Mouse (Mus musculus) small intestine, adult 2 months (tissue): ENCODE data around the gene Marveld1. TPM values are rescaled to one million over a fixed set of nuclear protein-coding genes. Genes with fewer than 3 reads are reported as not detected.

Source experiments
- H3K27ac ChIP-seq: fragments of 200-500 bp; 2 replicates; pipeline ENCODE4 v1.5.1; 2012; ENCODE audit warnings: low read depth, low read length, control low read depth, inconsistent platforms; ENCODE audit not compliant: insufficient read depth
- H3K27me3 ChIP-seq: fragments of 200-500 bp; 2 replicates; pipeline ENCODE4 v1.6.1; 2012; ENCODE audit warnings: mild to moderate bottlenecking, moderate library complexity, low read length, inconsistent platforms; ENCODE audit not compliant: control insufficient read depth, insufficient read depth
- H3K36me3 ChIP-seq: fragments of 200-500 bp; 2 replicates; pipeline ENCODE4 v1.6.1; 2012; ENCODE audit warnings: mild to moderate bottlenecking, low read length, control low read depth, inconsistent platforms; ENCODE audit not compliant: control insufficient read depth, insufficient read depth
- H3K4me1 ChIP-seq: fragments of 200-500 bp; 2 replicates; pipeline ENCODE4 v1.6.1; 2012; ENCODE audit warnings: low read length, inconsistent platforms, mixed read lengths; ENCODE audit not compliant: control insufficient read depth, insufficient read depth, insufficient read length
- H3K4me3 ChIP-seq: fragments of 200-500 bp; 2 replicates; pipeline ENCODE4 v1.5.1; 2012; ENCODE audit warnings: low read depth, mild to moderate bottlenecking, control low read depth, inconsistent platforms, low read length, moderate library complexity
- CTCF ChIP-seq: fragments of 200-500 bp; IDR thresholded peaks from 2 replicates; pipeline ENCODE4 v1.5.1; 2012; ENCODE audit warnings: low read depth, mild to moderate bottlenecking, control low read depth, inconsistent platforms, low read length, moderate library complexity, mixed read lengths; ENCODE audit not compliant: insufficient replicate concordance, insufficient read length; ENCODE audit errors: extremely low read depth
- POLR2A ChIP-seq: fragments of 200-500 bp; IDR thresholded peaks from 2 replicates; pipeline ENCODE4 v1.6.1; 2012; ENCODE audit warnings: low read depth, mild to moderate bottlenecking, control low read depth, inconsistent platforms, low read length, moderate library complexity
- WGBS: fragments of 180-500 bp; shearing (Covaris S2); methylation state at CpG from one replicate; pipeline ENCODE4 v1.1.7; 2018; 5-methylcytosine and 5-hydroxymethylcytosine counted together
- polyA plus RNA-seq: library from polyadenylated mRNA; depleted of rRNA; stranded (reverse); fragments of >200 nt; gene quantifications from 2 replicates; pipeline ENCODE4 v1.2.3, GENCODE M21; 2012

The Marveld1 gene
- polyA plus RNA-seq, 1 experiment = 38.0 TPM

GRCm38 (mm10) chr19:42163764-42164163 lies 16.6 kb downstream of the Marveld1 start, which contains the start of gene Zfyve27:
Gene Zfyve27 (plus strand): TSS chr19:42163951.
- WGBS = 51% methylated on average over 5 of the region's 5 CpGs
- Histone ChIP-seq H3K36me3 (no peaks in the 10 kb centered on the region), H3K4me3 (no peak within 1 kb of the TSS), H3K27ac (no peak within 1 kb of the TSS), H3K27me3 (0 out of 2 replicates have a peak, but pooled peaks cover 3% of the 10 kb centered on the region), H3K4me1 (peaks cover 4% of the 10 kb centered on the region; the same call in 1 of the 2 replicates)
- no peak for TF ChIP-seq CTCF
- TF ChIP-seq POLR2A = no peak

- 49% methylated on average over 7 of the region's 7 CpGs for WGBS
- Histone ChIP-seq H3K4me1 (peaks cover 4% of the 10 kb centered on the region; the same call in 1 of the 2 replicates), H3K36me3 (no peaks in the 10 kb centered on the region), H3K4me3 (no peak overlapping the region), H3K27ac (no peak overlapping the region), H3K27me3 (0 out of 2 replicates have a peak, but pooled peaks cover 3% of the 10 kb centered on the region)
- TF ChIP-seq CTCF (no peak), POLR2A (no peak)
Observed at GRCm38 (mm10) chr19:42164188-42164587, 17.0 kb downstream of the Marveld1 start.

- 2% methylated on average over 12 of the region's 12 CpGs for WGBS
- Histone ChIP-seq H3K4me3 (no peak overlapping the region), H3K36me3 (no peaks in the 10 kb centered on the region), H3K27ac (no peak overlapping the region), H3K27me3 (0 out of 2 replicates have a peak, but pooled peaks cover 3% of the 10 kb centered on the region), H3K4me1 (peaks cover 7% of the 10 kb centered on the region; the same call in 1 of the 2 replicates)
- TF ChIP-seq POLR2A (no peak), CTCF (peak; percentile 95)
Observed at GRCm38 (mm10) chr19:42166130-42166529, 18.9 kb downstream of the Marveld1 start.

- Histone ChIP-seq H3K36me3 (no peaks in the 10 kb centered on the region), H3K4me3 (no peak overlapping the region)
- TF ChIP-seq CTCF = no peak
Observed at GRCm38 (mm10) chr19:42166766-42167165, 19.6 kb downstream of the Marveld1 start.

GRCm38 (mm10) chr19:42167489-42167888 lies 20.3 kb downstream of the Marveld1 start:
- TF ChIP-seq POLR2A (no peak), CTCF (no peak)
- Histone ChIP-seq H3K27me3 (0 out of 2 replicates have a peak, but pooled peaks cover 3% of the 10 kb centered on the region), H3K36me3 (no peaks in the 10 kb centered on the region), H3K27ac (no peak overlapping the region), H3K4me3 (no peak overlapping the region), H3K4me1 (peaks cover 11% of the 10 kb centered on the region; the same call in 1 of the 2 replicates)
- WGBS = 80% methylated on average over 9 of the region's 9 CpGs

More at GRCm38 (mm10) chr19:42166766-42167165, 19.6 kb downstream of the Marveld1 start:
- Histone ChIP-seq H3K27ac (no peak overlapping the region), H3K27me3 (0 out of 2 replicates have a peak, but pooled peaks cover 3% of the 10 kb centered on the region), H3K4me1 (peaks cover 11% of the 10 kb centered on the region; the same call in 1 of the 2 replicates)
- WGBS = 29% methylated on average over 3 of the region's 3 CpGs

- 0 out of 2 replicates have a peak overlapping the region, but pooled peaks have one; percentile 9 for H3K27ac ChIP-seq
- no peak for TF ChIP-seq POLR2A
- TF ChIP-seq CTCF = no peak
- no peak overlapping the region for H3K4me3 ChIP-seq
- H3K4me1 ChIP-seq = peaks cover 11% of the 10 kb centered on the region; the same call in 1 of the 2 replicates
- no peaks in the 10 kb centered on the region for H3K36me3 ChIP-seq
- H3K27me3 ChIP-seq = no peaks in the 10 kb centered on the region
- 21% methylated on average over 10 of the region's 10 CpGs for WGBS
Observed at GRCm38 (mm10) chr19:42169322-42169975, 22.2 kb downstream of the Marveld1 start.

GRCm38 (mm10) chr19:42170025-42170969 lies 23.1 kb downstream of the Marveld1 start:
- TF ChIP-seq POLR2A (peak; percentile 70; the same call in 1 of the 2 replicates), CTCF (no peak)
- Histone ChIP-seq H3K36me3 (no peaks in the 10 kb centered on the region; the same call in 1 of the 2 replicates), H3K27me3 (no peaks in the 10 kb centered on the region), H3K4me3 (peak overlapping the region; percentile 91), H3K27ac (0 out of 2 replicates have a peak overlapping the region, but pooled peaks have one; percentile 9), H3K4me1 (peaks cover 11% of the 10 kb centered on the region; the same call in 1 of the 2 replicates)
- 1% methylated on average over 56 of the region's 56 CpGs for WGBS
